Mouse (Mus musculus) gastrocnemius, postnatal 36 days (tissue): ENCODE measurements at regions not wholly inside any gene's neighbourhood (a gene's known extent, or its start where the extent isn't known, plus 50 kb on each side); places are given as distances from the start of the nearest gene placed in this dataset.

Experiments used
- DNase-seq, 2 experiments: peaks; one replicate each; pipeline ENCODE4 v3.0.0; 2022
- intact Hi-C: fragments of 180-260 bp; cut with DNase I; formaldehyde crosslinking; loops from one replicate; pipeline ENCODE4 v1.15.1; 2025

- intact Hi-C loops = no loop called here
- DNase-seq = no peak
Observed at GRCm38 (mm10) chr4:105910666-105911065, 121.0 kb downstream of the Gm12728 start.

- intact Hi-C loops = no loop called here
- DNase-seq = no peak
Observed at GRCm38 (mm10) chr4:105911678-105912077, 122.0 kb downstream of the Gm12728 start.

GRCm38 (mm10) chr4:105912296-105912695, 122.6 kb downstream of the Gm12728 start:
- peak; percentile 9 to 25 for DNase-seq
- intact Hi-C loops = no loop called here

- peak in 1 of 2 experiments; percentile 20 for DNase-seq
- intact Hi-C loops = loop anchor here (2.0 kb wide), 1 partner anchor 760 kb away; no protein-coding TSS in a partner anchor
Observed at GRCm38 (mm10) chr4:105914996-105915395, 125.3 kb downstream of the Gm12728 start.

- no peak for DNase-seq
- intact Hi-C loops = no loop called here
Observed at GRCm38 (mm10) chr4:105916229-105916628, 126.6 kb downstream of the Gm12728 start.

GRCm38 (mm10) chr4:105924781-105925382, 135.2 kb downstream of the Gm12728 start:
- intact Hi-C loops = no loop called here
- no peak for DNase-seq

- intact Hi-C loops = no loop called here
- DNase-seq = no peak
Observed at GRCm38 (mm10) chr4:105925506-105925905, 135.8 kb downstream of the Gm12728 start.

- intact Hi-C loops = no loop called here
- no peak for DNase-seq
Observed at GRCm38 (mm10) chr4:105929658-105930057, 140.0 kb downstream of the Gm12728 start.

- intact Hi-C loops = no loop called here
- no peak for DNase-seq
Observed at GRCm38 (mm10) chr4:105934971-105935370, 145.3 kb downstream of the Gm12728 start.

- intact Hi-C loops = no loop called here
- no peak for DNase-seq
Observed at GRCm38 (mm10) chr4:105936755-105937514, 147.3 kb downstream of the Gm12728 start.

- no peak for DNase-seq
- intact Hi-C loops = no loop called here
Observed at GRCm38 (mm10) chr4:105937587-105937986, 147.9 kb downstream of the Gm12728 start.

- no peak for DNase-seq
- intact Hi-C loops = no loop called here
Observed at GRCm38 (mm10) chr4:105938886-105939285, 149.2 kb downstream of the Gm12728 start.

GRCm38 (mm10) chr4:105939636-105940199, 150.0 kb downstream of the Gm12728 start:
- no peak for DNase-seq
- intact Hi-C loops = loop anchor here (10.0 kb wide), 1 partner anchor 275 kb away; no protein-coding TSS in a partner anchor

GRCm38 (mm10) chr4:105940891-105941290, 151.2 kb downstream of the Gm12728 start:
- DNase-seq = no peak
- intact Hi-C loops = loop anchor here (10.0 kb wide), 1 partner anchor 274 kb away; no protein-coding TSS in a partner anchor

- intact Hi-C loops = loop anchor here (10.0 kb wide), 1 partner anchor 273 kb away; no protein-coding TSS in a partner anchor
- peak in 1 of 2 experiments; percentile 48 for DNase-seq
Observed at GRCm38 (mm10) chr4:105941785-105942184, 152.1 kb downstream of the Gm12728 start.

GRCm38 (mm10) chr4:105944962-105945361, 155.3 kb downstream of the Gm12728 start:
- no peak for DNase-seq
- intact Hi-C loops = loop anchor here (10.0 kb wide), 1 partner anchor 270 kb away; no protein-coding TSS in a partner anchor

- no peak for DNase-seq
- intact Hi-C loops = loop anchor here (10.0 kb wide), 1 partner anchor 269 kb away; no protein-coding TSS in a partner anchor
Observed at GRCm38 (mm10) chr4:105945921-105946320, 156.3 kb downstream of the Gm12728 start.

GRCm38 (mm10) chr4:105948326-105948725, 158.7 kb downstream of the Gm12728 start:
- intact Hi-C loops = loop anchor here (10.0 kb wide), 1 partner anchor 266 kb away; no protein-coding TSS in a partner anchor
- no peak for DNase-seq

- no peak for DNase-seq
- intact Hi-C loops = no loop called here
Observed at GRCm38 (mm10) chr4:105952406-105952805, 162.7 kb downstream of the Gm12728 start.

GRCm38 (mm10) chr4:105956516-105956915, 166.8 kb downstream of the Gm12728 start:
- no peak for DNase-seq
- intact Hi-C loops = no loop called here

GRCm38 (mm10) chr4:105958331-105958730, 168.7 kb downstream of the Gm12728 start:
- no peak for DNase-seq
- intact Hi-C loops = no loop called here
